ENCODE assay signal across 24 mouse cellular contexts in genomic region chr15:16933137-16933677, GRCm38 (mm10).
"Had no signal": no experiment of that assay in that cellular context is flagged by ENCODE, and none has a peak within 500 bp of the region (broad histone marks: within the 10 kb centered on the region; RNA-seq: fewer than 3 reads in every experiment).

No protein-coding gene starts in this region.

- H3K4me1 ChIP-seq: heart, embryonic 10.5 days; heart, embryonic 13.5 days; heart, embryonic 15.5 days; hindbrain, embryonic 13.5 days; hindbrain, embryonic 15.5 days; kidney, embryonic 15.5 days; limb, embryonic 13.5 days; limb, embryonic 15.5 days; liver, embryonic 12.5 days had no signal

- H3K9me3 ChIP-seq: heart, embryonic 10.5 days; heart, embryonic 13.5 days; heart, embryonic 15.5 days; hindbrain, embryonic 13.5 days; hindbrain, embryonic 15.5 days; kidney, embryonic 15.5 days; limb, embryonic 13.5 days; limb, embryonic 15.5 days; liver, embryonic 12.5 days had no signal

- H3K4me3 ChIP-seq: heart, embryonic 10.5 days; heart, embryonic 13.5 days; heart, embryonic 15.5 days; hindbrain, embryonic 13.5 days; hindbrain, embryonic 15.5 days; kidney, embryonic 15.5 days; left cerebral cortex, adult 2 months; limb, embryonic 13.5 days; limb, embryonic 15.5 days; liver, embryonic 12.5 days had no signal

- ATAC-seq: hindbrain, postnatal 0 days; intestine, embryonic 16.5 days; liver, embryonic 12.5 days had no signal

- H3K36me3 ChIP-seq: heart, embryonic 10.5 days; heart, embryonic 13.5 days; heart, embryonic 15.5 days; hindbrain, embryonic 13.5 days; hindbrain, embryonic 15.5 days; kidney, embryonic 15.5 days; limb, embryonic 13.5 days; limb, embryonic 15.5 days; liver, embryonic 12.5 days had no signal

- DNase-seq: gastrocnemius, postnatal 14 days; gastrocnemius, postnatal 36 days; heart, adult 18-20 months; heart, postnatal 14 days; heart, postnatal 36 days; kidney, adult 11 months; kidney, adult 2 months; kidney, adult 9 months; kidney, postnatal 14 days; kidney, postnatal 36 days; layer of hippocampus, adult 9-11 months; left cerebral cortex, postnatal 4 days had no signal

- H3K27me3 ChIP-seq: heart, embryonic 13.5 days; heart, embryonic 15.5 days; hindbrain, embryonic 13.5 days; hindbrain, embryonic 15.5 days; kidney, embryonic 15.5 days; limb, embryonic 13.5 days; limb, embryonic 15.5 days; liver, embryonic 12.5 days had no signal
